Mouse (Mus musculus) MEL (cell line): Measurements from ENCODE around the gene Il4. TPM values are rescaled to one million over a fixed set of nuclear protein-coding genes. Genes with fewer than 3 reads are reported as not detected.

ENCODE experiments used
- DNase-seq: peaks from one replicate; pipeline ENCODE4 v3.0.0; 2011; ENCODE audit warnings: low read depth, low spot score
- H3K27ac ChIP-seq: 2 replicates; pipeline ENCODE4 v1.5.1; 2012; ENCODE audit warnings: low read depth, mild to moderate bottlenecking, control low read depth, low read length, moderate library complexity; ENCODE audit not compliant: control insufficient read depth
- H3K27me3 ChIP-seq, 2 experiments: fragments of 150-350 bp in 1 of 2; sonication (generic) in 1 of 2; 2 replicates each; pipeline ENCODE4 v1.6.1; 2012; ENCODE audit warnings: low read length in 2 of 2, mild to moderate bottlenecking in 2 of 2, improper control_type of control experiment in 1 of 2, moderate library complexity in 1 of 2; ENCODE audit not compliant: insufficient read depth in 2 of 2, control insufficient read depth in 1 of 2
- H3K36me3 ChIP-seq, 2 experiments: 2 replicates each; pipeline ENCODE4 v1.6.1; 2012 to 2014; ENCODE audit warnings: low read length in 2 of 2, improper control_type of control experiment in 1 of 2, inconsistent platforms in 1 of 2, mild to moderate bottlenecking in 1 of 2; ENCODE audit not compliant: insufficient read depth in 2 of 2, control insufficient read depth in 1 of 2
- H3K4me1 ChIP-seq, 2 experiments: fragments of 150-350 bp in 1 of 2; sonication (generic) in 1 of 2; 2 replicates each; pipeline ENCODE4 v1.6.1; 2012; ENCODE audit warnings: low read length in 2 of 2, improper control_type of control experiment in 1 of 2, mild to moderate bottlenecking in 1 of 2; ENCODE audit not compliant: insufficient read depth in 2 of 2, control insufficient read depth in 1 of 2
- H3K4me3 ChIP-seq, 2 experiments: fragments of 150-350 bp in 1 of 2; sonication (generic) in 1 of 2; 2 replicates each; pipeline ENCODE4 v1.5.1; 2012; ENCODE audit warnings: low read depth in 2 of 2, low read length in 2 of 2, mild to moderate bottlenecking in 2 of 2, moderate library complexity in 2 of 2, control low read depth in 1 of 2, improper control_type of control experiment in 1 of 2; ENCODE audit not compliant: control insufficient read depth in 1 of 2, insufficient read depth in 1 of 2
- H3K79me2 ChIP-seq: 2 replicates; pipeline ENCODE4 v1.6.1; 2012; ENCODE audit warnings: mild to moderate bottlenecking, low read length, moderate library complexity; ENCODE audit not compliant: control insufficient read depth, poor library complexity, insufficient read depth
- H3K9ac ChIP-seq: 2 replicates; pipeline ENCODE4 v1.6.1; 2012; ENCODE audit warnings: low read depth, mild to moderate bottlenecking, control low read depth, low read length, moderate library complexity; ENCODE audit not compliant: control insufficient read depth, poor library complexity, severe bottlenecking
- H3K9me3 ChIP-seq: fragments of 150-350 bp; sonication (generic); replicated peaks from 2 replicates; pipeline ENCODE4 v1.6.1; 2012; ENCODE audit warnings: mild to moderate bottlenecking, low read length, improper control_type of control experiment, moderate library complexity; ENCODE audit not compliant: insufficient read depth
- BHLHE40 ChIP-seq: IDR thresholded peaks from 2 replicates; pipeline ENCODE4 v1.6.1; 2012; ENCODE audit warnings: low read depth, mild to moderate bottlenecking, inconsistent platforms, low read length, improper control_type of control experiment, borderline replicate concordance
- CTCF ChIP-seq, 3 experiments: IDR thresholded peaks in 2 of 3; conservative IDR thresholded peaks in 1 of 3; 2 replicates each; pipeline ENCODE4 v1.5.1; 2011 to 2012; ENCODE audit warnings: low read length in 3 of 3, low read depth in 2 of 3, mild to moderate bottlenecking in 2 of 3, improper control_type of control experiment in 1 of 3, inconsistent platforms in 1 of 3, mixed read lengths in 1 of 3, moderate library complexity in 1 of 3; ENCODE audit not compliant: control insufficient read depth in 1 of 3, insufficient read depth in 1 of 3, poor library complexity in 1 of 3, severe bottlenecking in 1 of 3
- ELF1 ChIP-seq: IDR thresholded peaks from 2 replicates; pipeline ENCODE4 v1.6.1; 2014; ENCODE audit warnings: low read depth, mild to moderate bottlenecking, inconsistent platforms, low read length, improper control_type of control experiment, moderate library complexity
- EP300 ChIP-seq, 2 experiments: IDR thresholded peaks; 2 replicates each; pipeline ENCODE4 v1.6.1; 2011; ENCODE audit warnings: improper control_type of control experiment in 2 of 2, low read length in 2 of 2, low read depth in 1 of 2, mild to moderate bottlenecking in 1 of 2
- ETS1 ChIP-seq: IDR thresholded peaks from 2 replicates; pipeline ENCODE4 v1.6.1; 2012; ENCODE audit warnings: low read depth, mild to moderate bottlenecking, inconsistent platforms, low read length, improper control_type of control experiment, moderate library complexity
- GATA1 ChIP-seq: IDR thresholded peaks from 2 replicates; pipeline ENCODE4 v1.6.1; 2011; ENCODE audit warnings: low read depth, low read length, improper control_type of control experiment
- JUND ChIP-seq: IDR thresholded peaks from 2 replicates; pipeline ENCODE4 v1.6.1; 2011; ENCODE audit warnings: low read depth, mild to moderate bottlenecking, improper control_type of control experiment, low read length
- MAFK ChIP-seq: IDR thresholded peaks from 2 replicates; pipeline ENCODE4 v1.6.1; 2011; ENCODE audit warnings: low read depth, mild to moderate bottlenecking, low read length, improper control_type of control experiment, borderline replicate concordance
- MAX ChIP-seq: IDR thresholded peaks from 2 replicates; pipeline ENCODE4 v1.6.1; 2011; ENCODE audit warnings: low read length, improper control_type of control experiment
- MEF2A ChIP-seq: IDR thresholded peaks from 2 replicates; pipeline ENCODE4 v1.6.1; 2014; ENCODE audit warnings: low read depth, mild to moderate bottlenecking, inconsistent platforms, low read length, improper control_type of control experiment; ENCODE audit not compliant: poor library complexity, insufficient replicate concordance, severe bottlenecking; ENCODE audit errors: extremely low read depth
- MXI1 ChIP-seq: IDR thresholded peaks from 2 replicates; pipeline ENCODE4 v1.6.1; 2011; ENCODE audit warnings: mild to moderate bottlenecking, low read depth, low read length, improper control_type of control experiment
- MYB ChIP-seq: IDR thresholded peaks from 2 replicates; pipeline ENCODE4 v1.6.1; 2011; ENCODE audit warnings: mild to moderate bottlenecking, low read depth, low read length, improper control_type of control experiment
- MYC ChIP-seq: IDR thresholded peaks from 2 replicates; pipeline ENCODE4 v1.6.1; 2011; ENCODE audit warnings: low read depth, mild to moderate bottlenecking, low read length, improper control_type of control experiment, moderate library complexity
- NELFE ChIP-seq: IDR thresholded peaks from 2 replicates; pipeline ENCODE4 v1.6.1; 2011; ENCODE audit warnings: low read depth, low read length, improper control_type of control experiment
- POLR2A ChIP-seq, 2 experiments: IDR thresholded peaks; 2 replicates each; pipeline ENCODE4 v1.6.1; 2011 to 2012; ENCODE audit warnings: low read length in 2 of 2, mild to moderate bottlenecking in 2 of 2, control low read depth in 1 of 2, improper control_type of control experiment in 1 of 2, low read depth in 1 of 2, moderate library complexity in 1 of 2; ENCODE audit not compliant: control insufficient read depth in 1 of 2, insufficient read depth in 1 of 2, poor library complexity in 1 of 2
- POLR2AphosphoS2 ChIP-seq: IDR thresholded peaks from 2 replicates; pipeline ENCODE4 v1.6.1; 2011; ENCODE audit warnings: low read length, improper control_type of control experiment
- POLR2AphosphoS5 ChIP-seq: IDR thresholded peaks from 2 replicates; pipeline ENCODE4 v1.6.1; 2012; ENCODE audit warnings: low read depth, borderline replicate concordance, mild to moderate bottlenecking, inconsistent platforms, low read length, moderate library complexity, mixed read lengths
- RAD21 ChIP-seq: IDR thresholded peaks from 2 replicates; pipeline ENCODE4 v1.6.1; 2011; ENCODE audit warnings: mild to moderate bottlenecking, low read depth, low read length, improper control_type of control experiment
- RCOR1 ChIP-seq: IDR thresholded peaks from 2 replicates; pipeline ENCODE4 v1.6.1; 2012; ENCODE audit warnings: low read depth, mild to moderate bottlenecking, inconsistent platforms, low read length, improper control_type of control experiment
- SIN3A ChIP-seq: IDR thresholded peaks from 2 replicates; pipeline ENCODE4 v1.6.1; 2012; ENCODE audit warnings: low read length, improper control_type of control experiment, inconsistent platforms
- SMC3 ChIP-seq: IDR thresholded peaks from 2 replicates; pipeline ENCODE4 v1.6.1; 2011; ENCODE audit warnings: low read depth, low read length, improper control_type of control experiment
- TBP ChIP-seq: IDR thresholded peaks from 2 replicates; pipeline ENCODE4 v1.8.0; 2011; ENCODE audit warnings: low read depth, low read length, improper control_type of control experiment
- TCF12 ChIP-seq: IDR thresholded peaks from 2 replicates; pipeline ENCODE4 v1.6.1; 2014; ENCODE audit warnings: low read depth, mild to moderate bottlenecking, inconsistent platforms, low read length, improper control_type of control experiment, moderate library complexity
- ZC3H11A ChIP-seq: IDR thresholded peaks from 2 replicates; pipeline ENCODE4 v1.6.1; 2012; ENCODE audit warnings: low read depth, mild to moderate bottlenecking, inconsistent platforms, low read length, improper control_type of control experiment
- ZKSCAN1 ChIP-seq: IDR thresholded peaks from 2 replicates; pipeline ENCODE4 v1.6.1; 2012; ENCODE audit warnings: low read depth, mild to moderate bottlenecking, inconsistent platforms, low read length, improper control_type of control experiment, moderate library complexity
- polyA plus RNA-seq, 2 experiments: library from polyadenylated mRNA; stranded (reverse) in 1 of 2; unstranded in 1 of 2; fragments of >175 nt in 1 of 2; fragments of >200 nt in 1 of 2; gene quantifications; 2 replicates each; pipeline versions ENCODE4 v1.2.1 to v1.2.4; 2012; ENCODE audit warnings: low replicate concordance in 2 of 2, low read depth in 1 of 2; ENCODE audit not compliant: insufficient read length in 2 of 2, insufficient read depth in 1 of 2, missing spikeins in 1 of 2
- total RNA-seq: library from RNA; depleted of rRNA; stranded (reverse); fragments of 300-350 nt; gene quantifications from 2 replicates; pipeline ENCODE4 v1.2.3, GENCODE M21; 2012

Il4 gene
- total and polyA plus RNA-seq, 3 experiments = 4.3 to 10.4 TPM; not detected in 1

GRCm38 (mm10) chr11:53633644-53634043 is 15.2 kb upstream of the Il4 start:
- Histone ChIP-seq H3K9ac (no peak overlapping the region), H3K27ac (no peak overlapping the region), H3K27me3 (no peaks in the 10 kb centered on the region), H3K4me3 (no peak overlapping the region), H3K9me3 (no peaks in the 10 kb centered on the region), H3K36me3 (peaks cover 0 to 25% of the 10 kb centered on the region in 2 experiments; a peak in 2 of 4 replicates), H3K79me2 (no peaks in the 10 kb centered on the region), H3K4me1 (peaks cover 24 to 34% of the 10 kb centered on the region in 2 experiments)
- TF ChIP-seq GATA1 (peak; percentile 58; the same call in 1 of the 2 replicates), RCOR1 (peak; percentile 68; the same call in 1 of the 2 replicates), ZKSCAN1 (no peak), SIN3A (peak; percentile 36; the same call in 1 of the 2 replicates), MEF2A (no peak), POLR2A (IDR thresholded peaks at IDR 0.05; ENCODE audit: control insufficient read depth in 1 of 2, insufficient read depth in 1 of 2, low read depth in 1 of 2, low read length in 2 of 2, poor library complexity in 1 of 2) (0 out of 4 replicates have a peak, but pooled peaks of 1 of the 2 experiments have one; percentile 17), MYB (no peak), TCF12 (peak; percentile 39; the same call in 1 of the 2 replicates), ETS1 (peak; percentile 44; the same call in 1 of the 2 replicates), EP300 (IDR thresholded peaks at IDR 0.05; ENCODE audit: low read depth in 1 of 2, low read length in 2 of 2) (peak; percentile 38 to 66; a peak in 3 of 4 replicates)
- no peak for DNase-seq

- Histone ChIP-seq H3K9ac (no peak overlapping the region), H3K27ac (no peak overlapping the region)
These were observed 13.8 kb upstream of the Il4 start for GRCm38 (mm10) chr11:53632122-53632733.

GRCm38 (mm10) chr11:53627859-53628258 is 9.4 kb upstream of the Il4 start:
- H3K9ac ChIP-seq = peak overlapping the region; percentile 69
- H3K27me3 ChIP-seq = no peaks in the 10 kb centered on the region
- peak; percentile 98 for DNase-seq
- H3K36me3 ChIP-seq = peaks cover 0 to 39% of the 10 kb centered on the region in 2 experiments; a peak in 2 of 4 replicates
- H3K4me1 ChIP-seq = peaks cover 34 to 54% of the 10 kb centered on the region in 2 experiments
- H3K4me3 ChIP-seq = no peak overlapping the region
- H3K27ac ChIP-seq = peak overlapping the region; percentile 90
- no peaks in the 10 kb centered on the region for H3K9me3 ChIP-seq
- peaks cover 2% of the 10 kb centered on the region; the same call in 1 of the 2 replicates for H3K79me2 ChIP-seq
- TF ChIP-seq TCF12 (0 out of 2 replicates have a peak, but pooled peaks have one; percentile 3), MXI1 (no peak; the same call in 1 of the 2 replicates), BHLHE40 (no peak), MAX (peak; percentile 83; the same call in 1 of the 2 replicates), POLR2AphosphoS5 (no peak), MAFK (no peak), MYC (peak; percentile 68; the same call in 1 of the 2 replicates), ZKSCAN1 (no peak), ELF1 (no peak), ZC3H11A (peak; percentile 91), JUND (no peak), POLR2AphosphoS2 (no peak), POLR2A (IDR thresholded peaks at IDR 0.05; ENCODE audit: control insufficient read depth in 1 of 2, insufficient read depth in 1 of 2, low read depth in 1 of 2, low read length in 2 of 2, poor library complexity in 1 of 2) (peak in 1 of 2 experiments; percentile 45; a peak in 1 of 4 replicates), MEF2A (no peak), NELFE (peak; percentile 32; the same call in 1 of the 2 replicates)

More at GRCm38 (mm10) chr11:53632122-53632733, 13.8 kb upstream of the Il4 start:
- no peaks in the 10 kb centered on the region for H3K27me3 ChIP-seq
- TF ChIP-seq RAD21 = peak; percentile 13; the same call in 1 of the 2 replicates
- TF ChIP-seq SMC3 = peak; percentile 42
- no peak for TF ChIP-seq TBP
- TF ChIP-seq CTCF (IDR thresholded peaks at IDR 0.05 in 2 of 3, conservative IDR thresholded peaks at IDR 0.05 in 1 of 3; ENCODE audit: control insufficient read depth in 1 of 3, insufficient read depth in 1 of 3, low read depth in 2 of 3, low read length in 3 of 3, poor library complexity in 1 of 3, severe bottlenecking in 1 of 3) = peak; percentile 45 to 67 (median 65)
- TF ChIP-seq TCF12 = no peak
- peaks cover 28 to 47% of the 10 kb centered on the region in 2 experiments for H3K4me1 ChIP-seq
- H3K4me3 ChIP-seq = no peak overlapping the region
- peaks cover 0 to 31% of the 10 kb centered on the region in 2 experiments; a peak in 2 of 4 replicates for H3K36me3 ChIP-seq
- peak; percentile 61 for DNase-seq
- no peaks in the 10 kb centered on the region for H3K9me3 ChIP-seq
- H3K79me2 ChIP-seq = no peaks in the 10 kb centered on the region; the same call in 1 of the 2 replicates
